Mouse (Mus musculus) heart, adult 2 months (tissue): ENCODE measurements around the gene Ube2cbp. TPM values are rescaled to one million over a fixed set of nuclear protein-coding genes. Genes with fewer than 3 reads are reported as not detected.

Experiments
- DNase-seq, 2 experiments: peaks; one replicate each; pipeline ENCODE4 v3.0.0; 2021
- H3K27ac ChIP-seq: fragments of 200-600 bp; 2 replicates; pipeline ENCODE4 v1.8.1; 2022
- H3K27me3 ChIP-seq: fragments of 200-500 bp; 2 replicates; pipeline ENCODE4 v1.6.1; 2012; ENCODE audit warnings: mild to moderate bottlenecking, low read length, inconsistent platforms, mixed read lengths; ENCODE audit not compliant: control insufficient read depth, insufficient read depth
- H3K36me3 ChIP-seq: fragments of 200-500 bp; 2 replicates; pipeline ENCODE4 v1.6.1; 2012; ENCODE audit warnings: low read length, inconsistent platforms; ENCODE audit not compliant: control insufficient read depth, insufficient read depth
- H3K4me1 ChIP-seq: fragments of 200-500 bp; 2 replicates; pipeline ENCODE4 v1.6.1; 2011; ENCODE audit warnings: low read length; ENCODE audit not compliant: control insufficient read depth, insufficient read depth
- H3K4me3 ChIP-seq: fragments of 200-600 bp; 2 replicates; pipeline ENCODE4 v1.8.1; 2022
- H3K79me2 ChIP-seq: fragments of 200-500 bp; replicated peaks from 2 replicates; pipeline ENCODE4 v1.6.1; 2012; ENCODE audit warnings: mild to moderate bottlenecking, inconsistent platforms, low read length, moderate library complexity, mixed read lengths; ENCODE audit not compliant: control insufficient read depth, insufficient read depth
- H3K9ac ChIP-seq: fragments of 200-500 bp; 2 replicates; pipeline ENCODE4 v1.6.1; 2012; ENCODE audit warnings: low read depth, mild to moderate bottlenecking, control low read depth, inconsistent platforms, low read length, mixed read lengths
- CTCF ChIP-seq: fragments of 200-600 bp; IDR thresholded peaks from 2 replicates; pipeline ENCODE4 v1.8.1; 2022; ENCODE audit warnings: antibody characterized with exemption, mild to moderate bottlenecking, moderate library complexity
- EP300 ChIP-seq: fragments of 200-500 bp; IDR thresholded peaks from 2 replicates; pipeline ENCODE4 v1.6.1; 2011; ENCODE audit warnings: low read depth, low read length, control low read depth; ENCODE audit not compliant: insufficient read depth
- POLR2A ChIP-seq: fragments of 200-500 bp; IDR thresholded peaks from 2 replicates; pipeline ENCODE4 v1.6.1; 2011; ENCODE audit warnings: mild to moderate bottlenecking, low read depth, low read length, control low read depth; ENCODE audit not compliant: insufficient read depth
- WGBS: fragments of 180-500 bp; shearing (Covaris S2); methylation state at CpG from one replicate; pipeline ENCODE4 v1.1.7; 2018; 5-methylcytosine and 5-hydroxymethylcytosine counted together
- intact Hi-C: fragments of 180-260 bp; cut with DNase I; formaldehyde crosslinking; loops from one replicate; pipeline ENCODE4 v1.15.1; 2025
- polyA plus RNA-seq: library from polyadenylated mRNA; depleted of rRNA; stranded (reverse); fragments of >200 nt; gene quantifications from 2 replicates; pipeline ENCODE4 v1.2.3, GENCODE M21; 2012; rRNA removed
- total RNA-seq, 2 experiments: library from RNA; stranded (reverse); gene quantifications; 2 replicates each; pipeline ENCODE4 v1.2.3; 2021

The Ube2cbp gene
- total and polyA plus RNA-seq, 3 experiments: 0.64 to 1.5 (median 0.84) TPM

DNA sequence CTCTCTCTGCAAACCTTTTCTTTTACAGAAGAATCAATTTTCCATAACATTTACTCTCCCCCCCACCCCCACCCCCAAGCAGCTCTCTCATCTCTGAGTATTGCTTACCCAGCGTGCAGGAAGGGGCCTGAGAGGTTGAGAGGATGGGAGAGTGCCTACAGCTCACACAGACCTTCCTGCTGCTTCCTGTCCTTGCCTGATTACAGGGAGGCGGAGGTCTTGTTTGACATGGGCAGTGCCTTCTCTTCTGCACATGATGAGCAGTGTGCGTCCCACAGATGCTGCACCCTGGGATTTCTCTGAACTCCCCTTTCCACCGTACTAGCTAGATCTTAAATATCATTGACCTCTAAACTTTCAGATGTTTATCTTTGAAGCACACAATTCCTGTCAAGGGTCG is 182.2 kb downstream of the Ube2cbp start:
- H3K79me2 ChIP-seq: no peaks in the 10 kb centered on the region
- no peak overlapping the region for H3K27ac ChIP-seq
- no peak overlapping the region for H3K9ac ChIP-seq
- no peak for DNase-seq
- intact Hi-C loops: no loop called here
- H3K27me3 ChIP-seq: no peaks in the 10 kb centered on the region
- TF ChIP-seq CTCF (no peak), POLR2A (no peak), EP300 (no peak)
- H3K36me3 ChIP-seq: no peaks in the 10 kb centered on the region
- H3K4me1 ChIP-seq: no peaks in the 10 kb centered on the region
- H3K4me3 ChIP-seq: no peak overlapping the region
- 55% methylated on average over 5 of the region's 5 CpGs for WGBS

DNA sequence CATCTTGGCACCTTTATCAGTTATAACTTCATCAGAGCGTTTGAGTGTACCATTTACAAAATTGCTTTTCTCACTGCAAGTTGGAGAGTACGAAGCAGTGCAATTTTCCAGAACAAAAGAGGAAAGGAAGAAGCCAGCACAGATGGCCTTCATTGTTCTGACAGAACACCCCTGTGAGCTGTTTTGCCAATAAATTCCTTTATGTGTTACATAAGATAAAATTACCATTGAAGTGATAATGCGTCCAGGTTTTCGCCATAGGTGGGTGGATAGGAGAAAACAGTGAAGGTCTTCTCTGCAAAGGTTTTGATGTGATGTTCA is 183.6 kb downstream of the Ube2cbp start:
- WGBS: 41% methylated on average over 4 of the region's 4 CpGs
- no peaks in the 10 kb centered on the region for H3K4me1 ChIP-seq
- DNase-seq: no peak
- H3K36me3 ChIP-seq: no peaks in the 10 kb centered on the region
- TF ChIP-seq EP300 (no peak), CTCF (no peak), POLR2A (no peak)
- intact Hi-C loops: no loop called here
- no peaks in the 10 kb centered on the region for H3K79me2 ChIP-seq
- no peaks in the 10 kb centered on the region for H3K27me3 ChIP-seq
- no peak overlapping the region for H3K4me3 ChIP-seq
- no peak overlapping the region for H3K9ac ChIP-seq
- no peak overlapping the region for H3K27ac ChIP-seq

DNA sequence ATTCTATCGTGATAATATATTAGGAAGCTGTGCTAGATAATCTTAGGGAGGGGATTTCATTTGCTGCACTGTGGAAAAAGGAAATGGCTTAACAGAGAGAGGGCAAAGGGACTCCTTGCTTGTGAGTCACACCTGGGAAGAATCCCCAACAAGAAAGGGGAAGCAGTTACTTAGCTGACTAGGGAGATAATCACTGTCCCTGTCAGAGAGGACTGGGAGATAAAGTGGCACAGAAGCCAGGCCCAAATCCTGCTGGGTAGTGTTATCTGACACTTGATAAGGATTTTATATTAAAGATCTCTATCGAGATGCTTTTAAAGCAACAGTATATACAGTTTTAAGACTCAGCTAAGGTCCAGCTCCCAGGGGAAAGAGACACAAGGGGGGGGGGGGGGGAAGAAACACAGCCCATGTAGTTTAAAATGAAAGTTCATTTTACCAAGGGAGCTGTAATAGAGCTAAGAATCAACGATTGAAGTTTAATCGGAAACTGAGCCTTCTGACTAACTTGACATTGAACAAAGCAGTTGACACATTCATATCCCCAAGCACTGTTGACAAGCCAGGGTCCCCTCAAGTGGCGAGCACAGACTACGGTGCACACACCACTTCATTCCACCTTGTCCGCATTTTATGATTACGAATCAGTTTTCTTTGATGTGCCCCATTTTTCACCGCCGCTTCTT is 184.1 kb downstream of the Ube2cbp start:
- H3K27ac ChIP-seq: no peak overlapping the region

DNA sequence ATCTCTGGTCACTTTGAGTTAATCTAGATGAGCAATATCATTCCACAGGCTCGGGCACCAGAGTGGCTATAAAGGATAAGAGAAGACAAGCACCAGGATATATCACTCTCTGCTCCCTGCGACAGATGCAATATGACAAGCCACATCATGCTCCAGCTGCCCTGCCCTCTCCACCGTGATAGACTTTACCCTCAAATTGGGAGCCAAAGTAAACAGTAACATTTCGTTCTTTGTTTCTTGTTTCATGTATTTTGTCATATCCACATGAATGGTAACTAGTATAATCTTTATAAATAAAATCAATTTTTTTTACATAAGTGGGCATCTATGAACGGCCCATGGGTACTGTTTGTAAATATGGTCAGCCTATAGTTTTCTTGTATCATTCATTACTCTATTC is 195.2 kb downstream of the Ube2cbp start:
- H3K4me3 ChIP-seq: no peak overlapping the region
- no peak overlapping the region for H3K9ac ChIP-seq
- H3K79me2 ChIP-seq: no peaks in the 10 kb centered on the region
- no peaks in the 10 kb centered on the region for H3K36me3 ChIP-seq
- intact Hi-C loops: no loop called here
- no peaks in the 10 kb centered on the region for H3K4me1 ChIP-seq
- H3K27me3 ChIP-seq: no peaks in the 10 kb centered on the region
- WGBS: 75% methylated on average over 5 of the region's 5 CpGs
- TF ChIP-seq CTCF (no peak), EP300 (no peak), POLR2A (no peak)
- DNase-seq: no peak
- H3K27ac ChIP-seq: no peak overlapping the region

More for the DNA sequence above, 184.1 kb downstream of the Ube2cbp start:
- TF ChIP-seq CTCF: no peak
- TF ChIP-seq EP300: no peak
- TF ChIP-seq POLR2A: no peak
- no peak for DNase-seq
- Histone ChIP-seq H3K27me3 (no peaks in the 10 kb centered on the region), H3K9ac (no peak overlapping the region), H3K4me3 (no peak overlapping the region), H3K79me2 (no peaks in the 10 kb centered on the region), H3K36me3 (no peaks in the 10 kb centered on the region), H3K4me1 (no peaks in the 10 kb centered on the region)
- 49% methylated on average over 10 of the region's 10 CpGs for WGBS
- intact Hi-C loops: no loop called here

DNA sequence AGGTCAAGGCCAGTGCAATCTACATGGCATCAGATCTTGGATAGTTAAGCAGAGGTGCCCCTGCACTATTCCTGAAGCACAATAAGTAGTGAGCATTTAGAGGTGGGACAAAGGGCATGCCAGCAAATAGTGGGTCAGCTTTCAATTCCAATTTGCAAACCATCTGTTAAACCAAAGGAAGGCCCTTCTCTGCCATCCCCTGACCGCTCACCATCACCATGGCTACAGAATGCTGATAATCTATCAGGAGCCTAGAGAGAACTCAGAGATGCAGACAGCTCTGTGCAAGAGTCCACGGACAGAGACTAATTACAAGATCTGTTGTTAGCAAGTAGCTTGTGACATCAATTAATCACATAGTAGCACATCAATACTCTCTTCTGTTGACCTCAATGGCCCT is 198.1 kb downstream of the Ube2cbp start:
- no peak overlapping the region for H3K4me3 ChIP-seq
- no peaks in the 10 kb centered on the region for H3K36me3 ChIP-seq
- DNase-seq: no peak
- no peak overlapping the region for H3K9ac ChIP-seq
- intact Hi-C loops: no loop called here
- WGBS: 45% methylated on average over 2 of the region's 2 CpGs
- H3K4me1 ChIP-seq: no peaks in the 10 kb centered on the region
- no peaks in the 10 kb centered on the region for H3K79me2 ChIP-seq
- H3K27me3 ChIP-seq: no peaks in the 10 kb centered on the region
- H3K27ac ChIP-seq: no peak overlapping the region
- TF ChIP-seq CTCF (no peak), EP300 (no peak), POLR2A (no peak)

Other genes starting within 250 kb of the Ube2cbp start
- gene Dop1a, start 2.2 kb upstream of the Ube2cbp start, total RNA-seq: 10 to 100 TPM; 16.2 to 17.9 TPM
- 9.1 and 10.5 TPM in 2 replicates for gene Dop1a, start 2.2 kb upstream of the Ube2cbp start, polyA plus RNA-seq
- gene Pgm3, start 106.9 kb upstream of the Ube2cbp start, total RNA-seq: 1 to 10 TPM; 6.2 to 6.5 TPM
- gene Pgm3, start 106.9 kb upstream of the Ube2cbp start, polyA plus RNA-seq: 3.2 and 5.0 TPM in 2 replicates
- gene Rwdd2a, start 107.0 kb upstream of the Ube2cbp start, total RNA-seq: under 1 TPM; 0.27 to 0.47 TPM
- gene Rwdd2a, start 107.0 kb upstream of the Ube2cbp start, polyA plus RNA-seq: 0.64 and 0.86 TPM in 2 replicates
- 100 to 1,000 TPM in 1 of 2 experiments, 10 to 100 TPM in 1; 100.0 to 110 TPM for gene Me1, start 231.0 kb upstream of the Ube2cbp start, total RNA-seq
- gene Me1, start 231.0 kb upstream of the Ube2cbp start, polyA plus RNA-seq: 67.1 and 101 TPM in 2 replicates